Mouse (Mus musculus) intestine, postnatal 0 days (tissue): ENCODE data around the gene Olfr735. TPM values are rescaled to one million over a fixed set of nuclear protein-coding genes. Genes with fewer than 3 reads are reported as not detected.
A peak's percentile ranks its signal among the peaks of the same experiment; 100 is the strongest.

ENCODE experiments used
- ATAC-seq: fragments of 200-750 bp; cut with Nextera tagmentation; 2 replicates; pipeline ENCODE4 v1.8.0; 2017; ENCODE audit warnings: mild to moderate bottlenecking, moderate TSS enrichment, moderate library complexity
- H3K27ac ChIP-seq: fragments of 300-500 bp; sonication (generic); 2 replicates; pipeline ENCODE4 v1.5.1; 2014; ENCODE audit warnings: mild to moderate bottlenecking, low read depth, low read length, moderate library complexity
- H3K27me3 ChIP-seq: fragments of 300-500 bp; sonication (generic); replicated peaks from 2 replicates; pipeline ENCODE4 v1.6.1; 2014; ENCODE audit warnings: low read length, mixed read lengths; ENCODE audit not compliant: control insufficient read depth, insufficient read depth
- H3K36me3 ChIP-seq: fragments of 300-500 bp; sonication (generic); 2 replicates; pipeline ENCODE4 v1.6.1; 2014; ENCODE audit warnings: mild to moderate bottlenecking, moderate library complexity; ENCODE audit not compliant: control insufficient read depth, insufficient read depth
- H3K4me1 ChIP-seq: fragments of 300-500 bp; sonication (generic); replicated peaks from 2 replicates; pipeline ENCODE4 v1.6.1; 2014; ENCODE audit warnings: antibody characterized with exemption, low read length, mixed read lengths; ENCODE audit not compliant: control insufficient read depth, insufficient read depth
- H3K4me2 ChIP-seq: fragments of 300-500 bp; sonication (generic); replicated peaks from 2 replicates; pipeline ENCODE4 v1.6.1; 2014; ENCODE audit warnings: low read depth, mild to moderate bottlenecking, moderate library complexity
- H3K4me3 ChIP-seq: fragments of 300-500 bp; sonication (generic); 2 replicates; pipeline ENCODE4 v1.5.1; 2014; ENCODE audit warnings: low read depth, low read length
- H3K9ac ChIP-seq: fragments of 300-500 bp; sonication (generic); 2 replicates; pipeline ENCODE4 v1.6.1; 2014; ENCODE audit warnings: mild to moderate bottlenecking, low read depth, low read length
- H3K9me3 ChIP-seq: fragments of 300-500 bp; sonication (generic); 2 replicates; pipeline ENCODE4 v1.6.1; 2016; ENCODE audit warnings: mixed run types; ENCODE audit not compliant: control insufficient read depth
- CTCF ChIP-seq: sonication (generic); IDR thresholded peaks from 2 replicates; pipeline ENCODE4 v1.5.1; 2016; ENCODE audit warnings: low read depth, mild to moderate bottlenecking, control low read depth, antibody characterized with exemption, moderate library complexity
- WGBS: fragments of 180-500 bp; shearing (Covaris S2); extraction: QIAGEN DNeasy Blood & Tissue Kit; methylation state at CpG from one replicate; pipeline ENCODE4 v1.1.7; 2014; 5-methylcytosine and 5-hydroxymethylcytosine counted together
- polyA plus RNA-seq: library from polyadenylated mRNA; unstranded; fragments of >200 nt; fragmentation: Nextera tagmentation; extraction: Ambion mirVana; gene quantifications from 2 replicates; pipeline ENCODE4 v1.2.1, GENCODE M21; 2015

The Olfr735 gene
- not detected in 2 replicates for polyA plus RNA-seq

DNA sequence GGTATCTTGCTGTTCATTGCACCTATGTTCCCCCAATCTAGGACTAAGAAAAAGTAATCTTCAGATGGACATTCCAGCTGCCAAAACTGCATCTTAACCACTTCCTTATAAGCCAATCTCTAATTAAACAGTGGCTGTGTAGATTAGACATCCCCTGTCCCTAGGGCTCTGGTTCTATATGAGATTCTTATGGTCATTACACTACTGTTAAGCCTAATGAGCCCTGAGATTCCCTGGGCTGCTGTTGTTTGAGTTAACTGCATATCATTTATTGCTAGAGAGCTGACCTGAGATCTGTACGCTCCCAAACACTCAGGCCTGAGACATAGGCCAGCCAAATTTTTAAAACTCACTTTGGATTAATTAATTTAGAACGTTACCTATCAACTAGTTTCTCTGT, at the start of gene Olfr735:
Gene Olfr735, minus strand, starts transcription at position 77 of the 400 bp plus-strand sequence.
- no peak for ATAC-seq
- Histone ChIP-seq H3K36me3 (no peaks in the 10 kb centered on the region), H3K4me1 (no peaks in the 10 kb centered on the region), H3K9ac (no peak within 1 kb of the TSS), H3K27me3 (no peaks in the 10 kb centered on the region), H3K4me3 (no peak within 1 kb of the TSS), H3K27ac (no peak within 1 kb of the TSS), H3K4me2 (no peak within 1 kb of the TSS), H3K9me3 (no peaks in the 10 kb centered on the region)
- 90% methylated on average over 2 of the region's 2 CpGs for WGBS
- no peak for TF ChIP-seq CTCF

DNA sequence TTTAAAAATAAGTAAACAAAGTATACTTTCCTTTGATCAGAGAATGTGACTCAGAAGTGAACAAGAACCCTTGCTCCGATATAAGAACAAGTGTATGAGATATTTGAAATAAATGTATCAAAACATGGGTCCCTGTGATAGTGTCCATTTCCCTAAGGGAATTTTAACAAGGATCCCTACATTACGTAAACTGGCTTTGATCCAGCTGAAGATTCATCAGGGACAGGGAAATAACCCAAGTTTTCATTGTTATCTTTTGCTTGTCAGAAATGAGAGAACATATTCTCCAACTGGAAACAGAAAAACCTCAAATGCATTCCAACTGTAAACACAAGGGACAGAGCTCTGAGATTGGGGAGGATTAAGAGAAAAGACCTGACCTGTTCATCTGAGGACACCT, 32.2 kb upstream of the Olfr735 start, which contains the start of gene Olfr736:
Gene Olfr736, plus strand, starts transcription at position 301 of the 400 bp plus-strand sequence.
- no peak for ATAC-seq
- H3K27me3 ChIP-seq, result no peaks in the 10 kb centered on the region
- H3K36me3 ChIP-seq, result no peaks in the 10 kb centered on the region
- WGBS, result 64% methylated on average over 2 of the region's 2 CpGs
- no peak within 1 kb of the TSS for H3K4me3 ChIP-seq
- H3K9me3 ChIP-seq, result no peaks in the 10 kb centered on the region
- H3K27ac ChIP-seq, result no peak within 1 kb of the TSS
- no peaks in the 10 kb centered on the region for H3K4me1 ChIP-seq
- no peak within 1 kb of the TSS for H3K4me2 ChIP-seq
- TF ChIP-seq CTCF, result no peak
- H3K9ac ChIP-seq, result no peak within 1 kb of the TSS

DNA sequence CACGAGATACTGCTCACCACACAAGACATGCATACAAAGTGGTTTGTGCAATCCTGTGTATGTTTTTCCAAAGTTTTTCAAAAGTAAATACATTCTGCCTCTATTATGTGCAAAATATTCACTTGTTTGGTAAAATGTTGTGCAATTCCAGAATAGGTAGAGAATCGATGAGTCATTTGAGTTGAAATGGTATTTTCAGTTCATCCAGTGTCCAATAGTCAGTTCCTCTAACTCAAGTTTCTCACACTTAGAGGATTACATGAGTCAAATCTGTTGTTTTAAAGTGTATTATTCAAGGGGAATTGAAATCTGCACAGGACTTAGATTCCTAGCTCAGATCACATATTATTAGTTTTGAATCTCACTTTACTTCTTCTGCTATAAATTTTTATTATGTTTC, 14.9 kb upstream of the Olfr735 start:
- TF ChIP-seq CTCF, result no peak
- Histone ChIP-seq H3K27ac (no peak overlapping the region), H3K4me2 (no peak overlapping the region), H3K4me1 (no peaks in the 10 kb centered on the region), H3K9ac (no peak overlapping the region), H3K9me3 (0 out of 2 replicates have a peak, but pooled peaks cover 2% of the 10 kb centered on the region), H3K27me3 (no peaks in the 10 kb centered on the region), H3K4me3 (no peak overlapping the region), H3K36me3 (no peaks in the 10 kb centered on the region)
- 87% methylated on average over 2 of the region's 2 CpGs for WGBS
- no peak for ATAC-seq

DNA sequence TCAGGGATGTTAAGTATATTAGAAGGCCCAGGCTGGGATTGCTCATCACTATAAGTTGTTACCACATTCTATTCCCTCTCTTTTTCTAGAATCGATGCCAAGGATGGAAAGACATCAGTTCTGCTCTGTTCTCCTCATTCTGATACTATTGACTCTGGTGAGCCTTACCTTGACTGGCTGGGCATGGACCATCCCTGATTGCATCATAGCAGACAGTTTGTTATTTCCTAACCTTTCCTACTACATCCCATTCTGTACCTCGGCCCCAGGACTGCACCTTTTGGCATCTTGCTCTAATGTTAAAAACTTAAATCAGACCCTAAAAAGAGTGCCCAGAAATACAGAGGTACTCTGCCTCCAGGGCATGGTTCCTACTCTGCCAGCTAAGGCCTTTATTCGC, 11.8 kb upstream of the Olfr735 start:
- Histone ChIP-seq H3K4me2 (no peak overlapping the region), H3K4me1 (no peaks in the 10 kb centered on the region), H3K9me3 (0 out of 2 replicates have a peak, but pooled peaks cover 2% of the 10 kb centered on the region), H3K4me3 (no peak overlapping the region), H3K9ac (no peak overlapping the region), H3K36me3 (no peaks in the 10 kb centered on the region), H3K27ac (no peak overlapping the region), H3K27me3 (no peaks in the 10 kb centered on the region)
- 74% methylated on average over 3 of the region's 3 CpGs for WGBS
- TF ChIP-seq CTCF, result no peak
- ATAC-seq, result no peak

DNA sequence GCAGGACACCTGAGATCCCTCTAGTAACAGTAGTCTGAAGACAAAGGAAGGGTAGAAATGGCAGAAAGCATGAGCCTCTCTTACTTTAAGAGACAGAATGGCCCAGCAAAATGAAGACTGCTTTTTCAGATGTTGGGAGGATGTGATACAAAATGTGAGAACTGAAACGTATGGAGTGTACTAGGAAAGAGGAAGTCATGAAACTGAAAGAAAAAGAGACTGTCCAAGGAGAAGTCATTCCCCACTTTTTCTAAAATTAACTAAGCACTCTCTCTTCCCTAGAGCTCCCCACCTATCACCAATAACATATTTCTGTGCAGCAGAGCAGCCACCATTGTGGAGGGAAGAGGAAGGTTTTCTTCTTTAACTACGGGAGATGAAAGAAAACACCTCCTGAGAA, 8.9 kb upstream of the Olfr735 start, which contains the start of gene Tlr11:
Gene Tlr11, plus strand, starts transcription at position 322 of the 400 bp plus-strand sequence.
- TF ChIP-seq CTCF, result no peak
- no peak for ATAC-seq

DNA sequence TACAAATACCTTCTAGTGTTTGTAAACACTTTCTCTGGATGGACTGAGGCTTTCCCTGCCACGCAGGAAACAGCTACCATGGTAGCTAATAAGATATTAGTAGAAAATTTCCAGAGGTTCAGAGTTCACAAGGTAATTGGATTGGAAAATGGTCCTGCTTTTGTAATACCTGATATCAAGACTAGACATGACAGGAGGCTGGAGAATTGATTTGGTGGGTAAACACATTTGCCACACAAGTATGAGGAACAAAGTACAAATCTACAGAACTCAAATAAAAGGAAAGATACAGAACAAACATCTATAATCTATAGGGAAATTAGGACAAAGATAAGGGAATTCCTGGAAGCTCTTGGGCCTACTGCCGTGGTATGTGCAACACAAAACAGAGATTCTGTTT, 8.1 kb upstream of the Olfr735 start:
- no peak for TF ChIP-seq CTCF
- no peaks in the 10 kb centered on the region for H3K36me3 ChIP-seq
- 46% methylated on average over 2 of the region's 2 CpGs for WGBS
- no peak overlapping the region for H3K4me2 ChIP-seq
- H3K27ac ChIP-seq, result no peak overlapping the region
- H3K27me3 ChIP-seq, result no peaks in the 10 kb centered on the region
- ATAC-seq, result no peak
- no peak overlapping the region for H3K4me3 ChIP-seq
- H3K9ac ChIP-seq, result no peak overlapping the region
- H3K9me3 ChIP-seq, result 0 out of 2 replicates have a peak, but pooled peaks cover 2% of the 10 kb centered on the region
- H3K4me1 ChIP-seq, result no peaks in the 10 kb centered on the region

More for the DNA sequence above, 8.9 kb upstream of the Olfr735 start, which contains the start of gene Tlr11:
- no peaks in the 10 kb centered on the region for H3K4me1 ChIP-seq
- no peak within 1 kb of the TSS for H3K4me2 ChIP-seq
- H3K27ac ChIP-seq, result no peak within 1 kb of the TSS
- no peak within 1 kb of the TSS for H3K4me3 ChIP-seq
- H3K36me3 ChIP-seq, result no peaks in the 10 kb centered on the region
- H3K27me3 ChIP-seq, result no peaks in the 10 kb centered on the region
- 0 out of 2 replicates have a peak, but pooled peaks cover 2% of the 10 kb centered on the region for H3K9me3 ChIP-seq
- 82% methylated on average over 2 of the region's 2 CpGs for WGBS
- no peak within 1 kb of the TSS for H3K9ac ChIP-seq

DNA sequence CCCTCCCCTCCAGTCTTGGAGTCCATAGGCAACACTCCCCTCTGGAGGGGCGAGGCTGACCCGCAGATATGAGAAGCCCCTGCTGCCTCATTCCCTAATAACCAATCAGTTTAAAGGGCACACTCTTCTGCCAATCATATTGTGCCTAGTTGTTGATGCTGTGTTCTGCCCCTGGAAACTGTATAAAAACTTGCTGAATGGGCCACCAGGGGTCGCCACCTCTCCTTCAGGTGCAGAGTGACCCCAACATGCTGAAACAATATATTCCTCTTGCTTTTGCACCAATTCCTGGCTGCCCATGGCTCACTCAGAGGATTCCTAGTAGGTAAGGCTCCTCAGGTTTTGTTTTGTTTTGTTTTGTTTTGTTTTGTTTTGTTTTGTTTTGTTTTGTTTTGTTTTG, 3.8 kb upstream of the Olfr735 start:
- Histone ChIP-seq H3K9ac (no peak overlapping the region), H3K4me1 (no peaks in the 10 kb centered on the region), H3K36me3 (no peaks in the 10 kb centered on the region), H3K27me3 (no peaks in the 10 kb centered on the region), H3K9me3 (no peaks in the 10 kb centered on the region), H3K4me2 (no peak overlapping the region), H3K4me3 (no peak overlapping the region), H3K27ac (no peak overlapping the region)
- peak; percentile 59 for TF ChIP-seq CTCF
- ATAC-seq, result no peak
- WGBS, result 41% methylated on average over 3 of the region's 3 CpGs
